Mouse (Mus musculus) erythroid progenitor cell, adult 5-6 weeks (primary cell): ENCODE measurements at regions not wholly inside any gene's neighbourhood (a gene's known extent, or its start where the extent isn't known, plus 50 kb on each side); places are given as distances from the start of the nearest gene placed in this dataset.

Experiments
- ATAC-seq: replicated peaks from 2 replicates; pipeline ENCODE4 v1.8.0; 2016; ENCODE audit warnings: moderate number of reproducible peaks, mild to moderate bottlenecking, moderate TSS enrichment, inconsistent platforms; ENCODE audit not compliant: poor library complexity, low FRiP score, severe bottlenecking

GRCm38 (mm10) chr2:167826922-167827703 lies 104.7 kb upstream of the Ptpn1 start:
- no peak for ATAC-seq

- ATAC-seq, result no peak
These were observed 108.3 kb upstream of the Ptpn1 start for GRCm38 (mm10) chr2:167823513-167823912.

DNA sequence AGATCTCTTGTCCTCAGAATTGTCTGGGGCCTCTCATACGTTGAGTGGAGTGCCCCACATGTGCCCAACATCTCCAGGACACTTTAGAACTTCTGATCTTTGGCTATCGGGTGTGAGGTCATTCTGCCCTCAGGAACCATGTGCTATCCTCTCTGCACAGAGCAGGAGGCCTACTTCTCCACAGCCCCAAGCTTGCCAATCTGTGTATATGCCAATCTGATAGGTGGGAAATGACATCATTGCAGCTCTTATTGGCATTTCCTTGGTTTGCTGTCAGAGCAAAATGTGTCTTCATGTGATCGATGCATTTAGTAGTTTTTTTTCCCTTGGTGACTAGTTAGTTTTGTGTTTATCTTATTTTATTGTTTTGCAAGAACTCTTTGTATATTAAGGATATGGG lies 108.8 kb upstream of the Ptpn1 start:
- no peak for ATAC-seq

GRCm38 (mm10) chr2:167821186-167821585 lies 110.7 kb upstream of the Ptpn1 start:
- no peak for ATAC-seq

DNA sequence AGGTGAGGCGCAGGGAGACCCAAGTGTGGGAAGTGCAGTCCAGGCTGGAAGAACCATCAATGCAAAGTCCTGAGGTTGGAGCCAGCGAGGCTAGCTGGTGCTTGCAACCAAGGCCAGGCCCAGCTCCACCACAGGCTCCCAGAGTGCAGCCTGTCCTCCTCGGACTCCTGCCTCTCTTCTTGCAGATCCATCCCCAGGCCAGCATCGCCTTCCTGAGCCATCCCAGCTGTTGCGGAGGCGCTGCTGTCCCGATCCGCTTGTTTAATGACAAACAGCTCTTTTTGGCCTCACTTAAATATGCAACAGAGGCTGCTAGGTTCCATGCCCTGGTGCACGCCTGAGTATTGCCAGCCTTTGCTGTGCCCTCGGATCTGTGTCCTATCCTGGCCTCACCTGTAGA lies 113.1 kb upstream of the Ptpn1 start:
- no peak for ATAC-seq

DNA sequence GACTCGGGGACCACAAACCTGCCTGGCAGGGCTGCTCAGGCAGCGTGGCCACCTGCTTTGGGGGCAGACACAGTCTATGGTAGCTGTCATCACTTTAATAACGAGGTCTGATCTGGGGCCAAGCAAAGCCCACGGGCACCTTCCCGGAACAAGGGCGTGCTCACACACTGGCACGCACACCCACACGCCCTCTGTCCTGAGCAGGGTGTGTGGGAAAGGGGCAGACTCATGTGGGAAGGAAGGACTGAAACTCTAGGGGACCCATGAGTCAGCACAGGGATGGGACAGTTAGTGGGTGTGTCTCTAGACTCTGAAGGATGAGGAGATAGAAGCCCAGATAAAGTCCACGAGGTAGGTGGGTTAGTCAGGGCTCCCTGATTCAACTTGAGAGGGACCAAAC lies 114.8 kb upstream of the Ptpn1 start:
- no peak for ATAC-seq

DNA sequence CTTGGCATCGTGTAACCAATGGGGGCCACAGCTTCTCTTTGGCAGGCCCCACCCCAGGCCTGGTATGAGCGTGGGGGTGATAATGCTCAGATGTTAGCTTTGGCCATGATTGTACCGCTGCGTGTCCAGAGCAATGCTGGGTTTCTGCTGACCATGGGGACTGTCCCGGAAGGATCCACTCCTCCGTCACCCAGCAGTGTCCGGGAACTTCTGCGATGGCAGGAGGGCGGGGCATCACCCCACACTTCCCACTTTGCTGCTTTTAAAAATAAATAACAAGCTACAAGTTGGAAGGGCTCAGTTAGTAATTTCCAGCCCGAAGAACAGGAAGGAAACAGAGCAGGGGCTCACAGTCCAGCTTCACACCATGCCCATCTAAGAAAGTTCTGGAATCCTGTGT lies 116.7 kb upstream of the Ptpn1 start:
- ATAC-seq, result no peak

DNA sequence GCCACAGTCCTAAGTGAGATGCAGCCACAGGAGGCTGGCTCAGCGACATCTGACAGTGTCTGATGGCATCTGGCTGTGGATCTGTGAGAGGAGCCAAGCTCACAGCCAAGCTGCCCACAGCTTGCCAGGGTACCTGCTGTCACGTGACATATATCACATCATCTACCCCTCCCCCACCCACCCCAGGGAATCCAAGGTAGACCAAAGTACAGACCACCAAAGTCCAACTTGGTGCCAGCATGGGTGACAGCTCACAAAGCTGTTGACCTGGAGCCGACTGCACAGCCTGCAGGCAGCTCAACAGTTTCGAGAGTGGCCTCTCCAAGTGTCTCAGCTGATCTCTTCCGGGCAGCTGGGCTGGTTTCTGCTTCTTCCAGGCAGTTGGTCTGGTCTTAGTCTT lies 119.6 kb upstream of the Tmem189 start:
- no peak for ATAC-seq

DNA sequence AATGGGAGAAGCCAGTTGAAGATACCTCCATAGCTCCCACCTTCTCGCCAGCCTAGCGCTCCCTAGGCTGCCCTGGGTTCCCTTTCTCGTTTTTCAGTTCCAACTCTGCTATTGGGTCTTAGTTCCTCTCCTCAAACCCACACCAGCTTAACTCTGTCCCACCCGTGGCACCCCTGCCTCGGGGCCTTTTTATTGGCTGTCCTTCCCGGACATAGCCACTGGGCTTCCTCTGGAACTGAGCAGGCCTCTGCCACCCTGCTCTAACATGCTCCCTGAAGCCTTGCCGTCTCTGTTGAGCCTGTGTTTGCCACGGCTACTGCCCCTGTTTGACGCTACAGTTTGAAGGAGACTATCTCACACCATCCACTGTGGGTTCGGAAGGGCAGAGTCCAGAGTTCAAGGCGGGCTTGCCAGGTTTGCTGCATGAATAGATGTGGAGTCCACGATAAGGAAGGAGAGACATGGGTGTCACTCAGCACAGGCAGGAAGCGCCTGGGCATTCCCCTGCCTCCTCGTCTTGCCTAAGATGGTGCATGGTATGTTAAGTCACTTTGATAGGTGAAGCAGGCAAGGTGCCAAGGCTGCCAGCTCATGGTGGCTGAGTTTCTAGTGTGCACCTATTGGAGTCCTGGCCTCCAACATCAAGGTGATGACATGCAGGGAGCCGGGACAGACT lies 116.1 kb upstream of the Tmem189 start:
- no peak for ATAC-seq

GRCm38 (mm10) chr2:167804493-167805227 lies 115.0 kb upstream of the Tmem189 start:
- no peak for ATAC-seq

GRCm38 (mm10) chr2:167802494-167802893 lies 112.9 kb upstream of the Tmem189 start:
- ATAC-seq, result no peak

GRCm38 (mm10) chr2:167801389-167801788 lies 111.8 kb upstream of the Tmem189 start:
- no peak for ATAC-seq

DNA sequence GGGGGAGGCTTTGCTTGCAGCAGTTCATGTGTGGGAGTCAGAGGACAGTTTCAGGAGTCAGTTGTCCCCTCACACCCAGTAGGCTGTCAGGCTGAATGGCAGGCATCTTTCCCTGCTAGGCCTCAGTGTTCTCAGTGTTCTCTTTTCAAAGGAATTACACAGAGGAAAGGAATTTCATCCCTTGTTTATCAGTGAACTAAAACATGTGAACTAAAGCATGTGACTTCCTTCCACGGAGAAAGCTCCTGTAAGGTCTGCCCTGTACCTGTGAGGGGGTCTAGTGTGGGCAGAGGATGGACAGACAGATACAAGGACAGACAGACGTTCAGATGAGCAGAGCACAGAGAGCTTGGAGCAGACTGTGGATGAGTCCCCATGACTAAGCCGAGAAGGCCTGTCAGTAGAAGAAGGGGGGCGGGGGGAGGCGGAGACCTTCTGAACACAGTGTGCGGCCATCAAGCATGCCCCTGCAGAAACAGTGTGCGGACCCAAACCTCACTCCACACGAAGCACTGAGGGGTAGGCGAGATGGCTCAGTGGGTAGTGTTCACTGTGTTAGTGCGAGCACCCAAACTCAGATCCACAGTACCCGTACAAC lies 111.1 kb upstream of the Tmem189 start:
- ATAC-seq, result no peak

DNA sequence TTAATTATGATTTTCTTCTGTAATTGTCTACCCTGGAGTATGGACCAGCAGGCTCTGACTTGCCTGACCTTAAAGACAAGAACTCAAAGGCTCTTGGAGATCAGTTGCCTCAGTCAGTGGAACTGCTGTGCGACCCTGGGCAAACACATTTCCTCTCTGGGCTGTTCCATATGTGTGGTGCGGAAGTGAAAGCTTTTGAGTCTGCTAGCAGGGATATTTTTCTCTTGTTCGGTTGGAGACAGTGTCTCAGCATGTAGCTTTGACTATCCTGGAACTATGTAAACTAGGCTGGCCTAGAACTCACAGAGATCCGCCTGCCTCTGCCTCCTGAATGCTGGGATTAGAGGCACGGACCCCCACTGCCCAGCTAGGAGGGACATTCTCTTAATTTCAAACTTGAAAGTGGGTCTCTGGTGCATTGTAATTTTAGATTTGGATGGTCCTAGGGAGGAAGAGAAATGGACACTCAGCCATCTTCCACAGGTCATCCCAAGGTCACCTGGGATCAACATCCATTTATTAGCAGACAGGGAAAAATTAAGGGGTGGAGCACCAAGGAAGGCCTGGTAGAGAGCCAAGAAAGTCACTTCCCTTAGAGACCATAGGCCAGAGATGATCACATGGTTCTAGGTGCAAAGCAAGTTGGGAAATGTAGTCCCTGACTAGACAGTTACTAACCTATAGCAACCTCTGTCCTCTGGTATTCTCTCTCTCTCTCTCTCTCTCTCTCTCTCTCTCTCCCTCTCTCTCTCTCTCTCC lies 110.2 kb upstream of the Tmem189 start:
- no peak for ATAC-seq

DNA sequence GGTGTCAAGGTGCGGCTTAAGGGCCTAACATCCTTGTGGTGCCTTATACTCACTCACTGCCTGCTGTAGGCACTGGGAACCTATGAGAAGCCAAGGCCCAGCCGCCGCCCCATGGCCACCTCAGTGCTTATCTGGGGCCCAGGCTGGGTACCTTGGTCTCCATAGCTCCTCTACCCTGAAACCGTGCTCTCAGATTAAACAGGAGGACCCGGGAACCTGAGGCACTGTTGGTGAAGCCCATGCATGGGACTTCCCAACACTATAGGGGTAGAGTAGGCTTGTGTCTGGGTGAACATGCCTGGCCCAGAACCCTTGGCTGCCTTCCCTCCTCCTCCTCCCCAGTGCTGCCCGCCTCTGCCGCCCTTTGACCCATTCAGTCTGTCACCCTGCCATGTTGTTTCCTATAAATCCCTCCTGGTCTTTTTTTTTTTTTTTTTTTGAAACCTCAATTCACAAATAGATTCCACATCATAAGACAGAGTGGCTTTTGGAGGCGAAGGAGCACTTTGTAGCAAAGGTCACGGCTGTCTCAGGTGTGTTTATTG lies 109.4 kb upstream of the Tmem189 start:
- ATAC-seq, result no peak

DNA sequence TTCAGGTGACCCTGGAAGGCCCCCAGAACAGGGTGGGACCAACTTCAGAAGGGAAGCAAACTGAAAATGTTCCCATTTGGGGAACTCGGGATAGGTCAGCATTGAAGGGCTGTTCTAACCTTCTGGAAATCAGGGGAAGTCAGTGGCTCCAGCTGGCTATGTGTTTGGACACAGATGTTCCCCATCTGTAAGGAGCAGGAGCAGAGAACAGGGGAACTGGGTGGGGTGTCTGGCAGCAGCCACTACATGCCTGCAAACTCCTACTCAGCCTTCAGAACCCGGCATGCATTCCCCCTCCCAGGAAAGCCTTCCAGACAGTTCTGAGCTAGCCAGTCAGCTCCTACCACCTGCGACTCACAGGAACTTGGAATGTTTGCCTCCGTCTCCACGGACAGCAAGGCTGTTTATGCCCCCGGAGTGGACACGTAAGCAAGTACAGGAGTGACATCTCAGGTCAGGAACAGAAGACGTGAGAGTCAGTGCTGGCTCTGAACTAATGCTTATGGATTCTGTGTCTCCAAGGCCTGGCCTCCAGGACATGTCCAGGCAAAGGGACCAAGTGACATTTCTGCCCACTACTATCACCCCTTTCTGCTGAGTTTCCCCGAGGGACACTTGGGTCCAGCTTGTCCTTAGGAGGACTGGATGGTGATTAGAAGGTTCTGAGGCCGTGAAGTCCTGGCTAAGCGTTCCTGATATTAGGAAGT lies 108.6 kb upstream of the Tmem189 start:
- no peak for ATAC-seq

- ATAC-seq, result no peak
These were observed 105.9 kb upstream of the Tmem189 start for GRCm38 (mm10) chr2:167795491-167795890.

DNA sequence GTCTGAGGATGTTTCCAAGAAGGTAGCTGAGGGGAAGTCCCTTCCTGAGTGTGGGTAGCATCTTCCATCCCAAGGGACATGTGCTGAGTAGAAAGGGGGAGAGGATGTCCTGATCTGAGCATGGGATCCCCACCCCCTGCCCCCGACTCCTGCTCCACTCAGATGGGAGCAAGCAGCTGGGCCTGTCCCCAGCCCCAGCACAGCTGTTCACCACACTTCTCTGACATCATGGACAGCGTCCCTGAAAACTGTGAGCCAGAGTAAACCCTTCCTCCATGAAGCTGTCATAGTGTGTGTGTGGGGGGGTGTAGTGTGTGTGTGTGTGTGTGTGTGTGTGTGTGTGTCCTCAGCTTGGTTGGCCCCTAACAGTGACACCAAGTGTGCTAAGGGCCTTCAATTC lies 104.3 kb upstream of the Tmem189 start:
- no peak for ATAC-seq

- no peak for ATAC-seq
These were observed 103.1 kb upstream of the Tmem189 start for GRCm38 (mm10) chr2:167792753-167793152.
